Mouse (Mus musculus) liver, adult 2 months (tissue): ENCODE data around the gene Tspan6. TPM values are rescaled to one million over a fixed set of nuclear protein-coding genes. Genes with fewer than 3 reads are reported as not detected.
A peak's percentile ranks its signal among the peaks of the same experiment; 100 is the strongest.

Experiments
- DNase-seq: peaks from one replicate; pipeline ENCODE4 v3.0.0-alpha.2; 2011; ENCODE audit warnings: low read depth, low spot score; ENCODE audit errors: extremely low read depth
- H3K27ac ChIP-seq: fragments of 200-500 bp; replicated peaks from 2 replicates; pipeline ENCODE4 v1.5.1; 2012; ENCODE audit warnings: low read depth, mild to moderate bottlenecking, control low read depth, inconsistent platforms, low read length; ENCODE audit not compliant: insufficient read depth
- H3K27me3 ChIP-seq: fragments of 200-500 bp; 2 replicates; pipeline ENCODE4 v1.6.1; 2012; ENCODE audit warnings: mild to moderate bottlenecking, moderate library complexity, low read length, inconsistent platforms; ENCODE audit not compliant: control insufficient read depth, insufficient read depth
- H3K36me3 ChIP-seq: fragments of 200-500 bp; 2 replicates; pipeline ENCODE4 v1.6.1; 2012; ENCODE audit warnings: low read length, inconsistent platforms; ENCODE audit not compliant: control insufficient read depth, insufficient read depth
- H3K4me1 ChIP-seq: fragments of 200-500 bp; 2 replicates; pipeline ENCODE4 v1.6.1; 2011; ENCODE audit warnings: low read length; ENCODE audit not compliant: control insufficient read depth, insufficient read depth
- H3K4me3 ChIP-seq: fragments of 200-500 bp; 2 replicates; pipeline ENCODE4 v1.5.1; 2011; ENCODE audit warnings: low read depth, mild to moderate bottlenecking, control low read depth, low read length, moderate library complexity; ENCODE audit not compliant: insufficient read depth
- H3K79me2 ChIP-seq: fragments of 200-500 bp; 2 replicates; pipeline ENCODE4 v1.6.1; 2012; ENCODE audit warnings: inconsistent platforms, mild to moderate bottlenecking, low read length, moderate library complexity; ENCODE audit not compliant: control insufficient read depth, insufficient read depth
- H3K9ac ChIP-seq: fragments of 200-500 bp; 2 replicates; pipeline ENCODE4 v1.6.1; 2012; ENCODE audit warnings: low read depth, mild to moderate bottlenecking, control low read depth, inconsistent platforms, low read length
- CTCF ChIP-seq: fragments of 200-500 bp; IDR thresholded peaks from 2 replicates; pipeline ENCODE4 v1.5.1; 2011; ENCODE audit warnings: low read depth, low read length, control low read depth
- POLR2A ChIP-seq: fragments of 200-500 bp; IDR thresholded peaks from 2 replicates; pipeline ENCODE4 v1.6.1; 2011; ENCODE audit warnings: low read length, control low read depth; ENCODE audit not compliant: insufficient read depth; ENCODE audit errors: extremely low read depth
- WGBS: fragments of 180-500 bp; shearing (Covaris S2); methylation state at CpG from one replicate; pipeline ENCODE4 v1.1.7; 2018; 5-methylcytosine and 5-hydroxymethylcytosine counted together
- polyA plus RNA-seq: library from polyadenylated mRNA; depleted of rRNA; stranded (reverse); fragments of >200 nt; gene quantifications from 2 replicates; pipeline ENCODE4 v1.2.3, GENCODE M21; 2012
- total RNA-seq: library from RNA; depleted of rRNA; stranded (reverse); fragments of >200 nt; gene quantifications from 2 replicates; pipeline ENCODE4 v1.2.3, GENCODE M21; 2014

Gene Tspan6
- total and polyA plus RNA-seq, 2 experiments: 0.20 to 0.65 TPM

DNA sequence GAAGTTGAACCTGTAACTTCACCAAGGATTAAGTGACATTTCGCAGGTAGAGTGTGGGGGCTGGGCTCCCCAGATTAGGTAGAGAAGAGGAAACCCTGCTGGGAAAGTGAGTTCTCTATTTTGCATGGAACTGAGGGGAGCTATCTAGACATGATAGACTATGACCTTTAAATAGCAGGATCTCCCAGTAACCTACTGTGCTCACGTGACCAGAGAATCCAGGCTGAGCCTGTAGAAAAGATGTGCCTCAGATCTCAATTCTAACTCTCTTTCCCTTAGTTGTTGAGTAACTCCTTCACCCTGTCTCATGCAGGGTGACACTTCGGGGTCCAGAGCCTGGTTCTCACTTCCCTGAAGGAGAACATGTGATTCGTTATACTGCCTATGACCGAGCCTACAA, 28.5 kb upstream of the Tspan6 start:
- Histone ChIP-seq H3K4me1 (no peaks in the 10 kb centered on the region), H3K27ac (no peak overlapping the region), H3K4me3 (no peak overlapping the region), H3K27me3 (no peaks in the 10 kb centered on the region), H3K79me2 (no peaks in the 10 kb centered on the region), H3K36me3 (no peaks in the 10 kb centered on the region), H3K9ac (no peak overlapping the region)
- TF ChIP-seq POLR2A: no peak
- TF ChIP-seq CTCF: no peak
- 69% methylated on average over 5 of the region's 5 CpGs for WGBS
- no peak for DNase-seq

DNA sequence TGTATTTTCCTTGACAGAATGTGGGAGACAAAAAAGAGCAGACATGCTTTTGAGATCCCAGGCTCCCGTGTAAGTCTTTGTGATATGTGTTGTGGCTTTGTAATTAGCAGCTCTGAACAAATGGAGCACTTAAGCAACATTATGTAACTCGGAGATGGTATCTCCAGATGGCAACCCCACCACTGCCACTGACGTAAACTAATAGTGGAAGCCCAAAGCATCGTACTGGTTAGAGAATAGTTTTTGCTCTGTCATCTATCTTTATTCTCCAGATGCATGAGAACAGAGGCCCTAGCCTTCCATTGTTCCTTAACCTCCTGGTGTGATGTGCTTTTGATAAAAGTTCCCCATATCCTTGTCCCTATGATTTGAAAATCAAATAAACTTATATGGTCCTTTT, 23.0 kb upstream of the Tspan6 start:
- Histone ChIP-seq H3K27ac (no peak overlapping the region), H3K9ac (no peak overlapping the region), H3K4me1 (no peaks in the 10 kb centered on the region), H3K79me2 (no peaks in the 10 kb centered on the region), H3K27me3 (no peaks in the 10 kb centered on the region), H3K36me3 (no peaks in the 10 kb centered on the region), H3K4me3 (no peak overlapping the region)
- DNase-seq: no peak
- TF ChIP-seq CTCF (no peak), POLR2A (no peak)
- WGBS: 81% methylated on average over 4 of the region's 4 CpGs

DNA sequence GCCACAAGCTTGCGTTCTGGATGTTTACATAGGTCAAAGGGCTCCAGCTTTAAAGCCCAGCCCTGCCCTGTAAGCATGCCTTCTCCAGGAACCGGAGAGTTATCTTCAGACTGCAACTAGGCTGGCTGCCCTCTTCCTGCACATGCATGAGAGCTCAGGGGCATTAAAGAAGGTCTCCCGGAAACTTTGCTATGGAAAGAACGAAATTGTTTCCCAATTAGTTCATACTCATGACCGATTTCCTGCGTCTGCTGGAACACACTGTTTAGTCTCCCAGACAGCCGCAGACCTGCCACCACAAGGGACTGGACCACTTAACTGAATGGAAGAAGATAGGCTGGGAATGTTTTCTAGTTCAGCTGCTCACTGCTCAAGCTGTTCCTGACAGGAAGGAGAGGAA, 16.0 kb upstream of the Tspan6 start:
- 28% methylated on average over 7 of the region's 7 CpGs for WGBS
- H3K36me3 ChIP-seq: no peaks in the 10 kb centered on the region
- H3K27me3 ChIP-seq: no peaks in the 10 kb centered on the region
- H3K79me2 ChIP-seq: no peaks in the 10 kb centered on the region
- no peak overlapping the region for H3K4me3 ChIP-seq
- no peak for TF ChIP-seq POLR2A
- TF ChIP-seq CTCF: no peak
- DNase-seq: peak; percentile 10
- no peak overlapping the region for H3K27ac ChIP-seq
- no peaks in the 10 kb centered on the region; the same call in 1 of the 2 replicates for H3K4me1 ChIP-seq
- no peak overlapping the region for H3K9ac ChIP-seq

DNA sequence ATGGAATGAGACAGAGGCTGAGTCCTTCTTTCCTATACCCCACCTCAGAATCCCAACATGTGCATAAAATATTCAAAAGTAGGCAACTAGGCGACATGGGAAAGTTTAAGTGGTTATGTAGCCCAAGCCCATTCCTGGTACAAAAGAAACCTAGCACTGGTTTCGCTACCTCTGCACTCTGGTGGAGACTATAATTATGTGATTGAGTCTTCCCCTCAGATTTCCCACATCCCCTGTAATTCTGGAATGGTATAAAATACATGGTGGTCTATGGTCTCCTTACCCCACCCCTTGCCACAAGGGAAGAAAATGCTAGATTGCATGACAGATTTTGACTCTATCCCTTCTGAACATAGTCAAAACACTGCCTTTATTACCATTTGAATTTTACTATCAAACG, 14.8 kb upstream of the Tspan6 start:
- WGBS: 88% methylated on average over 3 of the region's 3 CpGs
- Histone ChIP-seq H3K27me3 (no peaks in the 10 kb centered on the region), H3K27ac (no peak overlapping the region), H3K79me2 (no peaks in the 10 kb centered on the region), H3K36me3 (no peaks in the 10 kb centered on the region), H3K4me1 (no peaks in the 10 kb centered on the region; the same call in 1 of the 2 replicates), H3K4me3 (no peak overlapping the region), H3K9ac (no peak overlapping the region)
- no peak for DNase-seq
- no peak for TF ChIP-seq CTCF
- no peak for TF ChIP-seq POLR2A

DNA sequence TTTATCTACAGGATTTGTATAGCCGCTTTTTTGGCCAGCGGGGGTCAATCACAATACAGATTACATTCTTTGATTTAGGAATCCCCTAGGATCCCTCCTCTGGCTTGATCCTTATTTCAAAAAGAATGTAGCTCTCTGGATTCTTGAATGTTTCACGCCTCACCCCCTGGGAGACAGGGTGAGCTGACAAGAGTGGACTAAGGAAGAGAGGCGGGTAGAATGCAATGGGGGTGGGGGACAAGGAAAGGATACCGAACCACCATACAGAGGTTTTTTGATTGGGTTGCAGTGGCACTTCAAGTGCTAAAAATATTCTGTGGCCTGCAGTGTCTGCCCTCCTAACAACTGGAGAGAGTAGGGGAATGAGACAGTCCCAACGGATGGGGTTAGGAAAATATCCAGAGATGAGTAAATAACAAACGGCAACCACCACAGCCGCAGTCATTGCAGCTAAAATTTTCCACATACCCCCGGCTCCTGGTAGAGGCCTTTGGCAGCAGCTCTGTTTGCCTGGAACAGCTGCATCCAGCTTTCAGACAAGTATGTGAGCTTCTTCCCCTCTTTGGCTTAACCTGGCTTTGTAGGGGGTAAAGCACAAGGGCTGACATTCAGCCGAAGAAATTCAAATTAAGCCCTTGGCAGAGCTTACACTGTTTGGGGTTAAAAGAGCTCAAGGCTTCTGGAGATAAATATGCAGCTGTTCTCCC, 13.3 kb upstream of the Tspan6 start:
- WGBS: 49% methylated on average over 10 of the region's 10 CpGs
- no peaks in the 10 kb centered on the region for H3K36me3 ChIP-seq
- DNase-seq: peak; percentile 22
- H3K4me1 ChIP-seq: no peaks in the 10 kb centered on the region; the same call in 1 of the 2 replicates
- H3K27ac ChIP-seq: no peak overlapping the region
- no peak overlapping the region for H3K9ac ChIP-seq
- H3K79me2 ChIP-seq: no peaks in the 10 kb centered on the region
- no peaks in the 10 kb centered on the region for H3K27me3 ChIP-seq
- H3K4me3 ChIP-seq: no peak overlapping the region
- no peak for TF ChIP-seq CTCF
- no peak for TF ChIP-seq POLR2A

DNA sequence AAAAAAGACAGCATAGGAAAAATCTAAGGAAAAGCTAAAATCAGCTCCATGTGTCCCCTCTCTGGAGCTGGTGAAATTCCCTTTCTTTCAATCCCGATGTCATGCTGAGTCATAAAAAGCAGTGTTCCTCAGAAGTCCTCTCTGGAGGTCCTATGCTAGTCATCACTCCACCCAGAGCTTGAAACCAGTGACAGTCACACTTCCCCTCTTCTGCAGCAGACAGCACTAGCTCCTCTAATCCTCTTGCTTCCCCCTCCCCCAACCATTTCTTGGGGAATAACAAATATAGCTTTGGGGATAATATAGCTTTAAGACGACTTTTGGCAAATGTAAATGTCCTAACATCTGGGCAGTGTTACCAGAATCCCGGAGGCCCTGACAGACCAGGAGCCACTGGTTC, 10.0 kb upstream of the Tspan6 start, which contains the start of gene Srpx2:
TSS of gene Srpx2 (plus strand) at position 166 of the 400 bp plus-strand sequence.
- no peak within 1 kb of the TSS for H3K4me3 ChIP-seq
- H3K36me3 ChIP-seq: no peaks in the 10 kb centered on the region
- no peak for DNase-seq
- no peaks in the 10 kb centered on the region for H3K4me1 ChIP-seq
- no peak for TF ChIP-seq CTCF
- no peak for TF ChIP-seq POLR2A
- H3K9ac ChIP-seq: no peak within 1 kb of the TSS
- 24% methylated on average over 3 of the region's 3 CpGs for WGBS
- no peaks in the 10 kb centered on the region for H3K79me2 ChIP-seq
- no peak within 1 kb of the TSS for H3K27ac ChIP-seq
- no peaks in the 10 kb centered on the region for H3K27me3 ChIP-seq
